Mouse (Mus musculus): Measurements from ENCODE around the gene Ctnna2. TPM values are rescaled to one million over a fixed set of nuclear protein-coding genes. Genes with fewer than 3 reads are reported as not detected.
A peak's percentile ranks its signal among the peaks of the same experiment; 100 is the strongest.

The Ctnna2 gene
- polyA plus RNA-seq, 1 experiment from 2014 or later = 89.0 TPM

- 68% methylated on average over 2 of the region's 2 CpGs for WGBS
- Histone ChIP-seq H3K4me2 (ENCODE audit: low read length) (no peak overlapping the region), H3K9ac (ENCODE audit: low read length) (no peak overlapping the region), H3K27ac (ENCODE audit: low read depth, low read length) (no peak overlapping the region), H3K36me3 (ENCODE audit: control insufficient read depth, insufficient read depth, low read length) (no peaks in the 10 kb centered on the region), H3K9me3 (replicated peaks; ENCODE audit: control insufficient read depth, low read length) (no peaks in the 10 kb centered on the region), H3K4me1 (ENCODE audit: control insufficient read depth, insufficient read depth, low read length) (no peaks in the 10 kb centered on the region), H3K27me3 (replicated peaks; ENCODE audit: control insufficient read depth, insufficient read depth, low read length) (no peaks in the 10 kb centered on the region), H3K4me3 (ENCODE audit: low read depth, low read length) (no peak overlapping the region)
- ATAC-seq = no peak
- DNase-seq (ENCODE audit: low spot score) = no peak
Measured at GRCm38 (mm10) chr6:77521836-77522235, 457.7 kb downstream of the Ctnna2 start.

- 65% methylated on average over 2 of the region's 2 CpGs for WGBS
Measured at GRCm38 (mm10) chr6:77516515-77516914, 463.0 kb downstream of the Ctnna2 start.

GRCm38 (mm10) chr6:77511805-77512204 lies 467.7 kb downstream of the Ctnna2 start:
- DNase-seq (ENCODE audit: low spot score) = peak; percentile 41
- H3K27me3 ChIP-seq (replicated peaks; ENCODE audit: control insufficient read depth, insufficient read depth, low read length) = no peaks in the 10 kb centered on the region
- peaks cover 10% of the 10 kb centered on the region; the same call in 1 of the 2 replicates for H3K4me1 ChIP-seq (ENCODE audit: control insufficient read depth, insufficient read depth, low read length)
- no peaks in the 10 kb centered on the region for H3K9me3 ChIP-seq (replicated peaks; ENCODE audit: control insufficient read depth, low read length)
- no peaks in the 10 kb centered on the region for H3K36me3 ChIP-seq (ENCODE audit: control insufficient read depth, insufficient read depth, low read length)
- WGBS = 2% methylated on average over 5 of the region's 5 CpGs
- H3K27ac ChIP-seq (ENCODE audit: low read depth, low read length) = no peak overlapping the region
- H3K4me2 ChIP-seq (ENCODE audit: low read length) = no peak overlapping the region
- no peak overlapping the region for H3K4me3 ChIP-seq (ENCODE audit: low read depth, low read length)
- ATAC-seq = no peak
- no peak overlapping the region for H3K9ac ChIP-seq (ENCODE audit: low read length)

More at GRCm38 (mm10) chr6:77516515-77516914, 463.0 kb downstream of the Ctnna2 start:
- H3K4me3 ChIP-seq (ENCODE audit: low read depth, low read length) = no peak overlapping the region
- no peaks in the 10 kb centered on the region for H3K27me3 ChIP-seq (replicated peaks; ENCODE audit: control insufficient read depth, insufficient read depth, low read length)
- H3K4me2 ChIP-seq (ENCODE audit: low read length) = no peak overlapping the region
- H3K9me3 ChIP-seq (replicated peaks; ENCODE audit: control insufficient read depth, low read length) = no peaks in the 10 kb centered on the region
- H3K9ac ChIP-seq (ENCODE audit: low read length) = no peak overlapping the region
- peaks cover 6% of the 10 kb centered on the region; the same call in 1 of the 2 replicates for H3K4me1 ChIP-seq (ENCODE audit: control insufficient read depth, insufficient read depth, low read length)
- H3K27ac ChIP-seq (ENCODE audit: low read depth, low read length) = no peak overlapping the region
- ATAC-seq = no peak
- no peaks in the 10 kb centered on the region for H3K36me3 ChIP-seq (ENCODE audit: control insufficient read depth, insufficient read depth, low read length)
- no peak for DNase-seq (ENCODE audit: low spot score)

- H3K27me3 ChIP-seq (replicated peaks; ENCODE audit: control insufficient read depth, insufficient read depth, low read length) = no peaks in the 10 kb centered on the region
- no peaks in the 10 kb centered on the region for H3K4me1 ChIP-seq (ENCODE audit: control insufficient read depth, insufficient read depth, low read length)
- H3K4me2 ChIP-seq (ENCODE audit: low read length) = no peak overlapping the region
- no peak overlapping the region for H3K9ac ChIP-seq (ENCODE audit: low read length)
- DNase-seq (ENCODE audit: low spot score) (no peak), ATAC-seq (no peak)
- H3K9me3 ChIP-seq (replicated peaks; ENCODE audit: control insufficient read depth, low read length) = no peaks in the 10 kb centered on the region
- H3K4me3 ChIP-seq (ENCODE audit: low read depth, low read length) = no peak overlapping the region
- H3K36me3 ChIP-seq (ENCODE audit: control insufficient read depth, insufficient read depth, low read length) = no peaks in the 10 kb centered on the region
- H3K27ac ChIP-seq (ENCODE audit: low read depth, low read length) = no peak overlapping the region
- WGBS = 84% methylated on average over 5 of the region's 5 CpGs
Measured at GRCm38 (mm10) chr6:77491721-77492120, 487.8 kb downstream of the Ctnna2 start.

GRCm38 (mm10) chr6:77486658-77487057 lies 492.8 kb downstream of the Ctnna2 start:
- Histone ChIP-seq H3K4me2 (ENCODE audit: low read length) (no peak overlapping the region), H3K36me3 (ENCODE audit: control insufficient read depth, insufficient read depth, low read length) (no peaks in the 10 kb centered on the region), H3K27me3 (replicated peaks; ENCODE audit: control insufficient read depth, insufficient read depth, low read length) (no peaks in the 10 kb centered on the region), H3K4me3 (ENCODE audit: low read depth, low read length) (no peak overlapping the region), H3K4me1 (ENCODE audit: control insufficient read depth, insufficient read depth, low read length) (no peaks in the 10 kb centered on the region), H3K9me3 (replicated peaks; ENCODE audit: control insufficient read depth, low read length) (no peaks in the 10 kb centered on the region), H3K9ac (ENCODE audit: low read length) (no peak overlapping the region), H3K27ac (ENCODE audit: low read depth, low read length) (no peak overlapping the region)
- DNase-seq (ENCODE audit: low spot score) (no peak), ATAC-seq (no peak)
- 89% methylated on average over 3 of the region's 3 CpGs for WGBS

GRCm38 (mm10) chr6:77482081-77482480 lies 497.4 kb downstream of the Ctnna2 start:
- H3K4me1 ChIP-seq (ENCODE audit: control insufficient read depth, insufficient read depth, low read length) = no peaks in the 10 kb centered on the region
- H3K27ac ChIP-seq (ENCODE audit: low read depth, low read length) = no peak overlapping the region
- H3K4me3 ChIP-seq (ENCODE audit: low read depth, low read length) = no peak overlapping the region
- 74% methylated on average over 3 of the region's 3 CpGs for WGBS
- DNase-seq (ENCODE audit: low spot score) (peak; percentile 59), ATAC-seq (no peak)
- no peak overlapping the region for H3K4me2 ChIP-seq (ENCODE audit: low read length)
- H3K36me3 ChIP-seq (ENCODE audit: control insufficient read depth, insufficient read depth, low read length) = no peaks in the 10 kb centered on the region
- no peaks in the 10 kb centered on the region for H3K27me3 ChIP-seq (replicated peaks; ENCODE audit: control insufficient read depth, insufficient read depth, low read length)
- no peak overlapping the region for H3K9ac ChIP-seq (ENCODE audit: low read length)
- H3K9me3 ChIP-seq (replicated peaks; ENCODE audit: control insufficient read depth, low read length) = no peaks in the 10 kb centered on the region

GRCm38 (mm10) chr6:77475354-77475753 lies 504.1 kb downstream of the Ctnna2 start:
- WGBS = 5% methylated on average over 1 of the region's 1 CpGs
- DNase-seq (ENCODE audit: low spot score) = peak; percentile 77
- H3K27ac ChIP-seq (ENCODE audit: low read depth, low read length) = no peak overlapping the region

GRCm38 (mm10) chr6:77473256-77473655 lies 506.2 kb downstream of the Ctnna2 start:
- H3K27ac ChIP-seq (ENCODE audit: low read depth, low read length) = no peak overlapping the region
- H3K4me3 ChIP-seq (ENCODE audit: low read depth, low read length) = no peak overlapping the region
- H3K27me3 ChIP-seq (replicated peaks; ENCODE audit: control insufficient read depth, insufficient read depth, low read length) = no peaks in the 10 kb centered on the region
- ATAC-seq (no peak), DNase-seq (ENCODE audit: low spot score) (peak; percentile 51)
- no peaks in the 10 kb centered on the region for H3K4me1 ChIP-seq (ENCODE audit: control insufficient read depth, insufficient read depth, low read length)
- H3K4me2 ChIP-seq (ENCODE audit: low read length) = no peak overlapping the region
- no peaks in the 10 kb centered on the region for H3K9me3 ChIP-seq (replicated peaks; ENCODE audit: control insufficient read depth, low read length)
- WGBS = 67% methylated on average over 7 of the region's 7 CpGs
- no peak overlapping the region for H3K9ac ChIP-seq (ENCODE audit: low read length)
- no peaks in the 10 kb centered on the region for H3K36me3 ChIP-seq (ENCODE audit: control insufficient read depth, insufficient read depth, low read length)

More at GRCm38 (mm10) chr6:77475354-77475753, 504.1 kb downstream of the Ctnna2 start:
- H3K9me3 ChIP-seq (replicated peaks; ENCODE audit: control insufficient read depth, low read length) = no peaks in the 10 kb centered on the region
- H3K36me3 ChIP-seq (ENCODE audit: control insufficient read depth, insufficient read depth, low read length) = no peaks in the 10 kb centered on the region
- H3K4me3 ChIP-seq (ENCODE audit: low read depth, low read length) = no peak overlapping the region
- no peaks in the 10 kb centered on the region for H3K4me1 ChIP-seq (ENCODE audit: control insufficient read depth, insufficient read depth, low read length)
- no peak overlapping the region for H3K4me2 ChIP-seq (ENCODE audit: low read length)
- no peaks in the 10 kb centered on the region for H3K27me3 ChIP-seq (replicated peaks; ENCODE audit: control insufficient read depth, insufficient read depth, low read length)
- no peak overlapping the region for H3K9ac ChIP-seq (ENCODE audit: low read length)
- ATAC-seq = peak; percentile 86

- Histone ChIP-seq H3K4me2 (ENCODE audit: low read length) (no peak overlapping the region), H3K9me3 (replicated peaks; ENCODE audit: control insufficient read depth, low read length) (no peaks in the 10 kb centered on the region), H3K36me3 (ENCODE audit: control insufficient read depth, insufficient read depth, low read length) (no peaks in the 10 kb centered on the region), H3K9ac (ENCODE audit: low read length) (no peak overlapping the region), H3K4me1 (ENCODE audit: control insufficient read depth, insufficient read depth, low read length) (peaks cover under 1% of the 10 kb centered on the region; the same call in 1 of the 2 replicates), H3K27ac (ENCODE audit: low read depth, low read length) (no peak overlapping the region), H3K27me3 (replicated peaks; ENCODE audit: control insufficient read depth, insufficient read depth, low read length) (no peaks in the 10 kb centered on the region), H3K4me3 (ENCODE audit: low read depth, low read length) (no peak overlapping the region)
- ATAC-seq = peak; percentile 60; the same call in 1 of the 2 replicates
- 69% methylated on average over 3 of the region's 3 CpGs for WGBS
- peak; percentile 56 for DNase-seq (ENCODE audit: low spot score)
Measured at GRCm38 (mm10) chr6:77468058-77468457, 511.4 kb downstream of the Ctnna2 start.

Measured in forebrain, embryonic 14.5 days (tissue).